Mouse (Mus musculus): ENCODE measurements around the gene Prkar2b. TPM values are rescaled to one million over a fixed set of nuclear protein-coding genes. Genes with fewer than 3 reads are reported as not detected.
A peak's percentile ranks its signal among the peaks of the same experiment; 100 is the strongest.

The Prkar2b gene
- total and polyA plus RNA-seq, 3 experiments = 15.7 to 154 (median 34.1) TPM

DNA sequence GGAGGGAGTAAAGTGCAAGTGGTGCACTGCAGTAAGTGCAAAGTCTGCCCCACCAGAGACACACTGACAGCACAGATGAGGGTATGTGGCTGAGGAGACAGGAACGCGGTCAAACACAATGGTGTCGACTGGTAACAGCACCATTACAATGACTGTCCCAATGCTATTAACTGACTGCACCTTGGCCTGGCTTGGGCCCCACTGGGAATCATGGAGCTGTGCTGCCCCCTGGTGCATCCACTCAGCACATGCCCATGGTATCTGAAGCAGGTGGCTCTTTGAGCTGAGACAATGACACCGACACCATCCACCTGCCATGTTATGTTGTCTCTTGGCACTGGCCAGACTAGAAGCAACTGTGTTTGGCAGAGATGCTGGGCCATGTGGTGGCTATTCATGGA is 134.4 kb downstream of the Prkar2b start (continued):
- TF ChIP-seq ELF1 (IDR thresholded peaks at IDR 0.05; ENCODE audit: low read depth, low read length) (no peak), SIN3A (IDR thresholded peaks at IDR 0.05; ENCODE audit: low read length) (0 out of 2 replicates have a peak, but pooled peaks have one; percentile 19), USF1 (IDR thresholded peaks at IDR 0.05; ENCODE audit: low read depth, low read length) (no peak), MAX (IDR thresholded peaks at IDR 0.05; ENCODE audit: low read length) (peak; percentile 67; the same call in 1 of the 2 replicates), ZNF384 (IDR thresholded peaks at IDR 0.05; ENCODE audit: low read depth, low read length) (no peak), EP300 (IDR thresholded peaks at IDR 0.05; ENCODE audit: low read depth in 1 of 2, low read length in 2 of 2) (no peak), TAL1 (IDR thresholded peaks at IDR 0.05; ENCODE audit: low read length) (no peak), E2F4 (IDR thresholded peaks at IDR 0.05; ENCODE audit: borderline replicate concordance, low read depth, low read length) (no peak), MAZ (IDR thresholded peaks at IDR 0.05; ENCODE audit: low read depth, low read length) (no peak), GABPA (IDR thresholded peaks at IDR 0.05; ENCODE audit: low read depth, low read length) (no peak), POLR2AphosphoS5 (IDR thresholded peaks at IDR 0.05; ENCODE audit: borderline replicate concordance, low read depth, low read length) (peak; percentile 70; the same call in 1 of the 2 replicates), HCFC1 (IDR thresholded peaks at IDR 0.05; ENCODE audit: low read depth, low read length) (no peak), ZKSCAN1 (IDR thresholded peaks at IDR 0.05; ENCODE audit: low read depth, low read length) (no peak), MXI1 (IDR thresholded peaks at IDR 0.05; ENCODE audit: low read depth, low read length) (no peak), USF2 (IDR thresholded peaks at IDR 0.05; ENCODE audit: borderline replicate concordance in 1 of 2, insufficient read depth in 1 of 2, low read depth in 1 of 2, low read length in 2 of 2) (no peak), SMC3 (IDR thresholded peaks at IDR 0.05; ENCODE audit: low read depth, low read length) (peak; percentile 86), CTCF (IDR thresholded peaks at IDR 0.05 in 2 of 3, conservative IDR thresholded peaks at IDR 0.05 in 1 of 3; ENCODE audit: control insufficient read depth in 1 of 3, insufficient read depth in 1 of 3, low read depth in 2 of 3, low read length in 3 of 3, poor library complexity in 1 of 3, severe bottlenecking in 1 of 3) (peak; percentile 59 to 84 (median 82))

- DNase-seq (ENCODE audit: low read depth, low spot score) = no peak
These were observed 135.8 kb downstream of the Prkar2b start for GRCm38 (mm10) chr12:31925343-31925742.

More at GRCm38 (mm10) chr12:31925343-31925742, 135.8 kb downstream of the Prkar2b start:
- TF ChIP-seq NELFE (IDR thresholded peaks at IDR 0.05; ENCODE audit: low read depth, low read length) = no peak
- TF ChIP-seq HCFC1 (IDR thresholded peaks at IDR 0.05; ENCODE audit: low read depth, low read length) = no peak
- TF ChIP-seq TCF12 (IDR thresholded peaks at IDR 0.05; ENCODE audit: low read depth, low read length) = no peak
- no peak for TF ChIP-seq RAD21 (IDR thresholded peaks at IDR 0.05; ENCODE audit: low read depth, low read length)
- no peak for TF ChIP-seq CTCF (IDR thresholded peaks at IDR 0.05 in 2 of 3, conservative IDR thresholded peaks at IDR 0.05 in 1 of 3; ENCODE audit: control insufficient read depth in 1 of 3, insufficient read depth in 1 of 3, low read depth in 2 of 3, low read length in 3 of 3, poor library complexity in 1 of 3, severe bottlenecking in 1 of 3)
- no peak for TF ChIP-seq GABPA (IDR thresholded peaks at IDR 0.05; ENCODE audit: low read depth, low read length)
- TF ChIP-seq RCOR1 (IDR thresholded peaks at IDR 0.05; ENCODE audit: low read depth, low read length) = no peak
- TF ChIP-seq POLR2AphosphoS5 (IDR thresholded peaks at IDR 0.05; ENCODE audit: borderline replicate concordance, low read depth, low read length) = no peak
- TF ChIP-seq ZC3H11A (IDR thresholded peaks at IDR 0.05; ENCODE audit: low read depth, low read length) = no peak
- no peak for TF ChIP-seq TBP (IDR thresholded peaks at IDR 0.05; ENCODE audit: low read depth, low read length)
- no peak for TF ChIP-seq USF1 (IDR thresholded peaks at IDR 0.05; ENCODE audit: low read depth, low read length)
- TF ChIP-seq KAT2A (conservative IDR thresholded peaks at IDR 0.05; ENCODE audit: low read depth, low read length) = no peak
- no peak for TF ChIP-seq POLR2A (IDR thresholded peaks at IDR 0.05; ENCODE audit: control insufficient read depth in 1 of 2, insufficient read depth in 1 of 2, low read depth in 1 of 2, low read length in 2 of 2, poor library complexity in 1 of 2)
- no peak for TF ChIP-seq EP300 (IDR thresholded peaks at IDR 0.05; ENCODE audit: low read depth in 1 of 2, low read length in 2 of 2)
- no peak for TF ChIP-seq TAL1 (IDR thresholded peaks at IDR 0.05; ENCODE audit: low read length)
- TF ChIP-seq MEF2A (IDR thresholded peaks at IDR 0.05; ENCODE audit: extremely low read depth, insufficient replicate concordance, low read depth, low read length, poor library complexity, severe bottlenecking) = no peak
- TF ChIP-seq CHD1 (IDR thresholded peaks at IDR 0.05; ENCODE audit: low read depth, low read length) = no peak
- no peak for TF ChIP-seq POLR2AphosphoS2 (IDR thresholded peaks at IDR 0.05; ENCODE audit: low read length)
- TF ChIP-seq CHD2 (IDR thresholded peaks at IDR 0.05; ENCODE audit: low read length) = no peak
- no peak for TF ChIP-seq GATA1 (IDR thresholded peaks at IDR 0.05; ENCODE audit: low read depth, low read length)
- Histone ChIP-seq H3K9me3 (replicated peaks; ENCODE audit: insufficient read depth, low read length) (no peaks in the 10 kb centered on the region), H3K4me1 (ENCODE audit: control insufficient read depth in 1 of 2, insufficient read depth in 2 of 2, low read length in 2 of 2) (peaks cover 0 to 7% of the 10 kb centered on the region in 2 experiments; a peak in 2 of 4 replicates), H3K27me3 (ENCODE audit: control insufficient read depth in 1 of 2, insufficient read depth in 2 of 2, low read length in 2 of 2) (no peaks in the 10 kb centered on the region), H3K36me3 (ENCODE audit: control insufficient read depth in 1 of 2, insufficient read depth in 2 of 2, low read length in 2 of 2) (peaks cover 0 to 4% of the 10 kb centered on the region in 2 experiments), H3K9ac (ENCODE audit: control insufficient read depth, low read depth, low read length, poor library complexity, severe bottlenecking) (no peak overlapping the region), H3K27ac (ENCODE audit: control insufficient read depth, low read depth, low read length) (no peak overlapping the region), H3K79me2 (ENCODE audit: control insufficient read depth, insufficient read depth, low read length, poor library complexity) (no peaks in the 10 kb centered on the region), H3K4me3 (ENCODE audit: control insufficient read depth in 1 of 2, insufficient read depth in 1 of 2, low read depth in 2 of 2, low read length in 2 of 2) (no peak overlapping the region)

All from MEL (cell line).